Mouse (Mus musculus): ENCODE measurements around the gene Gpn1. TPM values are rescaled to one million over a fixed set of nuclear protein-coding genes. Genes with fewer than 3 reads are reported as not detected.
A peak's percentile ranks its signal among the peaks of the same experiment; 100 is the strongest.

Gene Gpn1
- 73.2 and 76.3 TPM in 2 replicates for polyA plus RNA-seq (2016; fragmentation: Nextera tagmentation; extraction: Ambion mirVana)

DNA sequence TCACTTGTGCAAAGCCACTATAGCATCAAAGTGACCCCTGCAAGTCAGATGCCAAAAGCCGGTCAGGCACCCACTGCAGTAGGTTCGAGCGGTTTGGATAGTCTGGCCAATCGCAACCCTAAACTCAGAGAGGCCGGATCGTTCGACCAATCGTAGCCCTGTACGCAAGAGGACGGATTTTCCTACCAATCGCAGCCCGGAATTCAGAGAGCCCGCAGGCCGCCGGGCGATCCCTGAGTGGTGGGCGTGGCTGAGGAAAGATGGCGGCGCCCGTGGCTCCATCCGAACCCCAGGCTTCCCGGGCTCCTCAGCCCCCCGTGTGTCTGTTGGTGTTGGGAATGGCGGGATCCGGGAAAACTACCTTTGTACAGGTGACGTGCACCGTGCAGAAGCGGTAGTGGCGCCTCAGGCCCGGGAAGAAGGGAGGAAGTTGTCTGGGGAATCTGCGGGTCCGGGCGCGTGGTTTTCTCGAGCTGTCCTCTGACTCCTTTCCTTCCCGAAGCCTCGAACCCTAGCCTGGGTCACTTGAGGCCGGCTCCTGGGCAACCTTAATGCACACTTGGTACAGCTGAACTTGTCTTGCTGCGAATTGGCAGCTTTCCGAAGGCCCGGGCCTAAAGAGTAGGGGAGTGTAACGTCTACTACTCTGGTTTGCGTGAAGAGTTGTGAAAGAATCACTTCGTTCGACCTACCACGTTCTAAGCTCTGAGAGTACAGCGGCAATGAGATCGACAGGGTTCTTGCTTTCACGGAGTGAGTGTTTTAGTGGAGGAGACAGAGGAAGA lies at the start of gene Gpn1:
Gpn1 (plus strand) TSS at position 229 of the 785 bp plus-strand sequence.
- peak within 1 kb of the TSS; percentile 67 for H3K9ac ChIP-seq
- H3K27me3 ChIP-seq (replicated peaks), result no peaks in the 10 kb centered on the region
- peak within 1 kb of the TSS; percentile 90 for H3K4me3 ChIP-seq
- H3K4me2 ChIP-seq (replicated peaks), result peak within 1 kb of the TSS; percentile 69
- no peaks in the 10 kb centered on the region for H3K9me3 ChIP-seq
- H3K36me3 ChIP-seq, result peaks cover 28% of the 10 kb centered on the region
- H3K27ac ChIP-seq, result no peak within 1 kb of the TSS
- H3K4me1 ChIP-seq, result peaks cover 12% of the 10 kb centered on the region
- WGBS, result under 1% methylated on average over 49 of the region's 49 CpGs
- ATAC-seq (ENCODE audit: low FRiP score, low read depth), result peak; percentile 100

DNA sequence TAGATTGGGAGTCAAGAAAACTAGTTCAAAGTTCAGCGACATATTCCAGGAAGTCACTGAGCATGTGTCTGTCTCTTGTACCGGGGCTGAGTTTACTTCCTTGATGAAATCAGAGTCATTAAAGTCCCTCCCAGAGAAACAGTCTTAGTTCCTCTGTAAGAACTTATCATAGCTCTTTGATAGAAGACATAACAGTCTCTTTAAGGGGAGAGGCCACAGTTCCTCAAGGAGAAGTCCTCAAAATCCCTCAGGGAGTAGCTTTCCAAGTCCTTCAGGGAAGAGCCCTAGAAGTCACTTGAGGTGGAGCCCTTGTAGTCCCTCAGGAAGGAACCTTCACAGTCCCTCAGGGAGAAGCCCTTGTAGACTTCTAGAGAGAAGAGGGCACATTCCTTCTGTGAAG lies 43.2 kb upstream of the Gpn1 start:
- Histone ChIP-seq H3K9ac (no peak overlapping the region), H3K36me3 (no peaks in the 10 kb centered on the region), H3K4me1 (peaks cover 13% of the 10 kb centered on the region), H3K9me3 (no peaks in the 10 kb centered on the region), H3K4me2 (replicated peaks) (no peak overlapping the region), H3K4me3 (no peak overlapping the region), H3K27me3 (replicated peaks) (no peaks in the 10 kb centered on the region), H3K27ac (no peak overlapping the region)
- WGBS, result 91% methylated on average over 2 of the region's 2 CpGs
- no peak for ATAC-seq (ENCODE audit: low FRiP score, low read depth)

- H3K4me3 ChIP-seq, result peak within 1 kb of the TSS; percentile 43
- no peaks in the 10 kb centered on the region for H3K36me3 ChIP-seq
- H3K9ac ChIP-seq, result peak within 1 kb of the TSS; percentile 65
- ATAC-seq (ENCODE audit: low FRiP score, low read depth), result peak; percentile 99
- peak within 1 kb of the TSS; percentile 81 for H3K4me2 ChIP-seq (replicated peaks)
- no peaks in the 10 kb centered on the region for H3K27me3 ChIP-seq (replicated peaks)
- WGBS, result 6% methylated on average over 23 of the region's 23 CpGs
- H3K4me1 ChIP-seq, result peaks cover 13% of the 10 kb centered on the region
- no peak within 1 kb of the TSS for H3K27ac ChIP-seq
- no peaks in the 10 kb centered on the region for H3K9me3 ChIP-seq
Measured at GRCm38 (mm10) chr5:31451878-31452561, 42.5 kb upstream of the Gpn1 start, which contains the start of gene Zfp512. Gene Zfp512, plus strand, starts transcription at chr5:31452431.

GRCm38 (mm10) chr5:31452562-31452878 lies 42.0 kb upstream of the Gpn1 start:
- WGBS, result under 1% methylated on average over 11 of the region's 11 CpGs

GRCm38 (mm10) chr5:31452886-31453410 lies 41.6 kb upstream of the Gpn1 start:
- 20% methylated on average over 7 of the region's 7 CpGs for WGBS
- no peak for ATAC-seq (ENCODE audit: low FRiP score, low read depth)

More at GRCm38 (mm10) chr5:31452562-31452878, 42.0 kb upstream of the Gpn1 start:
- no peak; the same call in 1 of the 2 replicates for ATAC-seq (ENCODE audit: low FRiP score, low read depth)
- Histone ChIP-seq H3K9ac (peak overlapping the region; percentile 65; the same call in 1 of the 2 replicates), H3K4me1 (peaks cover 13% of the 10 kb centered on the region), H3K27me3 (replicated peaks) (no peaks in the 10 kb centered on the region), H3K4me2 (replicated peaks) (peak overlapping the region; percentile 81), H3K36me3 (no peaks in the 10 kb centered on the region), H3K4me3 (peak overlapping the region; percentile 43), H3K27ac (no peak overlapping the region), H3K9me3 (no peaks in the 10 kb centered on the region)

DNA sequence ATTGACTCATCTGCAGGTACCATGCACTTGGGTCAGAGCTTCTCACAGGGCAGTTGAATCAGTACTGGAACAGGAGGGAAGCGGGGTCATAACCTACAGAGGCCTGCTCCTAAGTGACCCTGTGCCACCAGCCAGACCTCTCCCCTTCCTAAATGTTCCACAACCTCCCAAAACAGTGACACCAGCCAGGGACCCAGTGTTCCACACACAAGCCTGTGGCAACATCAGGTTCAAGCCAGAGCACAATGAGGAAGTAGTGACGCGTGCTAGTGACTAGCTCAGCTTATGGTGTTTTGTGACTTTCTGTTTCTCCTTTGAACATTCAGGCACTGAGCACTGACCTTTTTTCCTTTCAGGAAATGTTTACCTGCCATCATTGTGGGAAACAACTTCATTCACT lies 26.7 kb upstream of the Gpn1 start:
- H3K4me3 ChIP-seq, result no peak overlapping the region
- H3K9ac ChIP-seq, result no peak overlapping the region
- 95% methylated on average over 3 of the region's 3 CpGs for WGBS
- H3K4me1 ChIP-seq, result no peaks in the 10 kb centered on the region
- H3K9me3 ChIP-seq, result no peaks in the 10 kb centered on the region
- ATAC-seq (ENCODE audit: low FRiP score, low read depth), result no peak
- H3K36me3 ChIP-seq, result peaks cover 67% of the 10 kb centered on the region
- H3K27me3 ChIP-seq (replicated peaks), result no peaks in the 10 kb centered on the region
- H3K4me2 ChIP-seq (replicated peaks), result no peak overlapping the region
- H3K27ac ChIP-seq, result no peak overlapping the region

More at GRCm38 (mm10) chr5:31452886-31453410, 41.6 kb upstream of the Gpn1 start:
- Histone ChIP-seq H3K4me1 (peaks cover 13% of the 10 kb centered on the region), H3K4me3 (peak overlapping the region; percentile 43), H3K36me3 (no peaks in the 10 kb centered on the region), H3K4me2 (replicated peaks) (peak overlapping the region; percentile 81), H3K27ac (no peak overlapping the region), H3K27me3 (replicated peaks) (no peaks in the 10 kb centered on the region), H3K9ac (peak overlapping the region; percentile 65), H3K9me3 (no peaks in the 10 kb centered on the region)

GRCm38 (mm10) chr5:31469711-31470110 lies 24.8 kb upstream of the Gpn1 start:
- no peak overlapping the region for H3K27ac ChIP-seq
- WGBS, result 91% methylated on average over 6 of the region's 6 CpGs

GRCm38 (mm10) chr5:31470334-31470733 lies 24.2 kb upstream of the Gpn1 start:
- 85% methylated on average over 7 of the region's 7 CpGs for WGBS
- no peak for ATAC-seq (ENCODE audit: low FRiP score, low read depth)

More at GRCm38 (mm10) chr5:31469711-31470110, 24.8 kb upstream of the Gpn1 start:
- peaks cover 87% of the 10 kb centered on the region for H3K36me3 ChIP-seq
- H3K27me3 ChIP-seq (replicated peaks), result no peaks in the 10 kb centered on the region
- no peak overlapping the region for H3K9ac ChIP-seq
- H3K9me3 ChIP-seq, result no peaks in the 10 kb centered on the region
- H3K4me2 ChIP-seq (replicated peaks), result no peak overlapping the region
- no peaks in the 10 kb centered on the region for H3K4me1 ChIP-seq
- no peak overlapping the region for H3K4me3 ChIP-seq
- ATAC-seq (ENCODE audit: low FRiP score, low read depth), result no peak

DNA sequence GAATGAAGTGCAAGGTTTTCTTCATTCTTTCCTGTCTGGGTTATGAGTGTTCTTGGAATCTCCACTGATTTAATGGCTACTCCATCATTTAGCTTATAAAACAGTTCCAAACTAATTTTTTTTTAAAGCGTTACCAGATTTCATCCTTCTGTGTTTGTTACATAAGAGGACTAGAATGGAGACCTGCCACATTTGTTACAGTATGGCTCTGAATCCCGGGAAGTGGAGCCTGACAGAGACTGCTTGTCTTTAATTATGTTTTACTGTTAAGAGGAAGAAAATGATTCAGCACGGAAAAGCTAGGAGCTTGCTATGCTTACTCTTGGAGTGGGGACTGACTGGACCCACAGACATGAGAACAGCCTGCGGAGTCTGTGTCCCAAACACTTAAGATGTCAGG lies 14.0 kb upstream of the Gpn1 start:
- ATAC-seq (ENCODE audit: low FRiP score, low read depth), result no peak
- Histone ChIP-seq H3K27ac (no peak overlapping the region), H3K9me3 (no peaks in the 10 kb centered on the region), H3K36me3 (peaks cover 72% of the 10 kb centered on the region), H3K4me1 (no peaks in the 10 kb centered on the region), H3K27me3 (replicated peaks) (no peaks in the 10 kb centered on the region), H3K9ac (no peak overlapping the region), H3K4me3 (no peak overlapping the region), H3K4me2 (replicated peaks) (no peak overlapping the region)
- 91% methylated on average over 4 of the region's 4 CpGs for WGBS

More at GRCm38 (mm10) chr5:31470334-31470733, 24.2 kb upstream of the Gpn1 start:
- Histone ChIP-seq H3K9ac (no peak overlapping the region), H3K9me3 (no peaks in the 10 kb centered on the region), H3K27me3 (replicated peaks) (no peaks in the 10 kb centered on the region), H3K4me2 (replicated peaks) (no peak overlapping the region), H3K4me1 (no peaks in the 10 kb centered on the region), H3K4me3 (no peak overlapping the region), H3K36me3 (peaks cover 91% of the 10 kb centered on the region), H3K27ac (no peak overlapping the region)

DNA sequence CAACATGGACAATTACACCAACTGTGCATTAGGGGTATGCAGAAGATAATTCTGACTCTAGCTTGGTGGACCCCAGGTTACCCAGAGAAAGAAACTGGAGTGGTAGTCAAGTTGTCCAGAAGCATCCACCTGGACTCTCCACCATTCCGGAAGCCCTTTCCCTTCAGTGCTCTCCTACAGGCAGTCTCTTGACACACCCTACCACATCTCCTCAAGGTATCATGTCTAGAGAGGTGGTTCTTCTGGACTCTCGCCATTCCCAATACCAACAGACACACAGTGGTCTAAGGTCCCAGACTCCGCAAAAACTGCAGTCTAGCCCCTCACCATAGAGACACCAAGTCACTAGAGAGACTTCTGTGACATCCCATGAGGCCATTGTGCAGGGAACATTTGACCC lies 9.1 kb upstream of the Gpn1 start, which contains the start of gene 4930548H24Rik:
4930548H24Rik (plus strand) TSS at position 301 of the 400 bp plus-strand sequence.
- ATAC-seq (ENCODE audit: low FRiP score, low read depth), result no peak
- no peaks in the 10 kb centered on the region for H3K9me3 ChIP-seq
- no peak within 1 kb of the TSS for H3K4me3 ChIP-seq
- no peaks in the 10 kb centered on the region for H3K4me1 ChIP-seq
- H3K27me3 ChIP-seq (replicated peaks), result no peaks in the 10 kb centered on the region
- H3K27ac ChIP-seq, result no peak within 1 kb of the TSS
- peaks cover 27% of the 10 kb centered on the region for H3K36me3 ChIP-seq
- 94% methylated on average over 3 of the region's 3 CpGs for WGBS
- no peak within 1 kb of the TSS for H3K4me2 ChIP-seq (replicated peaks)
- H3K9ac ChIP-seq, result no peak within 1 kb of the TSS

GRCm38 (mm10) chr5:31487889-31488288 lies 6.7 kb upstream of the Gpn1 start:
- H3K4me1 ChIP-seq, result no peaks in the 10 kb centered on the region
- no peak overlapping the region for H3K4me2 ChIP-seq (replicated peaks)
- WGBS, result 94% methylated on average over 3 of the region's 3 CpGs
- H3K27ac ChIP-seq, result no peak overlapping the region
- ATAC-seq (ENCODE audit: low FRiP score, low read depth), result no peak
- no peak overlapping the region for H3K4me3 ChIP-seq
- peaks cover 6% of the 10 kb centered on the region; the same call in 1 of the 2 replicates for H3K36me3 ChIP-seq
- no peaks in the 10 kb centered on the region for H3K27me3 ChIP-seq (replicated peaks)
- H3K9me3 ChIP-seq, result no peaks in the 10 kb centered on the region
- no peak overlapping the region for H3K9ac ChIP-seq

DNA sequence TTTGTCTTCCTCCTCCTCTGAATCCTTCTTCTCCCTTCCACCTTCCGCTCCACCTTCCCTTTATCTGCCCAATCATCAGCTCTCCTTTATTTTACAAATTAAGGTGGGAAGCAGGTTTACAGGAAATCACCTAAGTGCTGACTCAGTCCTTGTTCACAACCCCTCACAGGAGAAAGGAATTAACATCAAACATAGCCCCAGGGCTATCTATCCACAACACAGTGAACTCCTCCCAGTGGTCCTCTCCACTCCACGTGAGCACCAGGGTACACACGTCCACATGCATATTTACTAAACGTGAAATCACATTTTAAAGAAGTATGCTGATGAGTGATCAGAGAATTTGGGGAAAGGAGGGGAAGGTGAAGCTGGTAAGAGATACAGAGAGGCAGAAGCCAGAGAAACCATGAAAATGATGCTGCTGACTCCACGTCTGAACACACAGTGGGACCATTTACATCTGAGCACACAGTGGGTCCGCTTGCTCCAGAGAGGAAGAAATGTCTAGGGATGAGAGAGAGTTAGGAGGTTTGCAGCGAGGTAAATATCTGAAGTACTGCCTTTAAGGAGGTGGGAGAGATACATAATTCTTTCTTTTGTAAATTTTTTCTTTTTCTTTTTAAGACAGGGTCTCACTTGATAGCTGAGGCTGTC lies 5.3 kb upstream of the Gpn1 start:
- WGBS, result 70% methylated on average over 7 of the region's 7 CpGs
- ATAC-seq (ENCODE audit: low FRiP score, low read depth), result no peak
- Histone ChIP-seq H3K9ac (no peak overlapping the region), H3K27me3 (replicated peaks) (no peaks in the 10 kb centered on the region), H3K36me3 (peaks cover 3% of the 10 kb centered on the region; the same call in 1 of the 2 replicates), H3K4me1 (peaks cover 3% of the 10 kb centered on the region; the same call in 1 of the 2 replicates), H3K27ac (no peak overlapping the region), H3K4me3 (no peak overlapping the region), H3K4me2 (replicated peaks) (no peak overlapping the region), H3K9me3 (no peaks in the 10 kb centered on the region)

All from neural tube, embryonic 12.5 days (tissue).